Comparison of ENCODE assay signal across 22 mouse cellular contexts in the genomic region with DNA sequence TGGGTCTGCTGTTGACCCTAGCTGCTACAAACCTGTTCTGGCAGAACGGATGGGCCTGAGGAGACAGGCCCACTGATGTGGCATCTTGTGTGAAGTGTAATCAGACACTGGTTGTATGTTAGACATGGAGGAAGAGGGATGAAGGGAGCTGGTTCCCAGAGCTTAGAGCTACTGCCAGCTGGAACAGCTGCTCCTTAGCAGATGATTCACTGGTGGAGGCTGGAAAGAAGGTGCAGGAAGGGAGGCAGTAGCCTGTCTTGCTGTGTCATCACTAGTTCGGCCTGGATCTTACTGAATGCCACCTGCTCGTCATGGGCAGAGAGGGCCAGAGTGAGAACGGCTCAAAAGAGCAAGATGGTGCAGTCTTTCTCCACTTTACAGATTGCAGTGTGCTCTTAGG.
"Had no signal": no experiment of that assay in that cellular context is flagged by ENCODE, and none has a peak within 500 bp of the region (broad histone marks: within the 10 kb centered on the region; RNA-seq: fewer than 3 reads in every experiment).

No protein-coding gene starts in this region.

- H3K4me3 ChIP-seq: gastrocnemius, adult 2 months; heart, adult 2 months; heart, embryonic 13.5 days; heart, embryonic 15.5 days; hindbrain, embryonic 13.5 days; hindbrain, embryonic 15.5 days; kidney, embryonic 15.5 days; limb, embryonic 13.5 days; limb, embryonic 15.5 days; liver, embryonic 12.5 days had no signal

- DNase-seq: gastrocnemius, adult 2 months; gastrocnemius, postnatal 10 days; gastrocnemius, postnatal 36 days; heart, adult 2 months; heart, postnatal 14 days; heart, postnatal 36 days; kidney, adult 11 months; kidney, adult 2 months; kidney, adult 9 months; kidney, postnatal 14 days; kidney, postnatal 36 days; layer of hippocampus, adult 9-11 months; layer of hippocampus, postnatal 36 days; left cerebral cortex, postnatal 4 days had no signal
